Mouse (Mus musculus) liver, adult 2 months (tissue): ENCODE data around the gene Rin3.

ENCODE experiments used
- CTCF ChIP-seq: fragments of 200-500 bp; IDR thresholded peaks from 2 replicates; pipeline ENCODE4 v1.5.1; 2011; ENCODE audit warnings: low read depth, low read length, control low read depth
- POLR2A ChIP-seq: fragments of 200-500 bp; IDR thresholded peaks from 2 replicates; pipeline ENCODE4 v1.6.1; 2011; ENCODE audit warnings: low read length, control low read depth; ENCODE audit not compliant: insufficient read depth; ENCODE audit errors: extremely low read depth

DNA sequence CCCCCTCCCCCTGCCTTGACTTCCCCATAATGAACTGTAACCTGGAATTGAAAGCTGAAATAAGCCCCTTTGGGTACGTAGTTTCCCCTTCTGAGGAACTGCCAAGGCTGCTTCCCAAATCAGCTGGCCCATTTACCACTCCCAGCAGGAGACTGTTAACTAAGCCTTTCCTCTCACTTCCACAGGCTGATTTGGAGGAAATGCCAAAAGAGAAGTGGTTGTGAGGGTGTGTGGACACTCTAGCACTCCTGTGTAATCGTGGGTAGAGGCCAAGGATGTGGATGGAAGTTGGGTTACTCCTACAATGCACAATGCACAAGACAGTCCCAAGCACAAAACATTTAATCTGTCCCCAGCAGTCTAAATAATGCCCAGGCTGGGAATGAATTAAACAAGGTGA lies 722 bp upstream of the Rin3 start:
- TF ChIP-seq CTCF (no peak), POLR2A (no peak)
